Mouse (Mus musculus) right cerebral cortex, postnatal 4 days (tissue): ENCODE results near the gene Gpr183.

Experiments
- DNase-seq: peaks from one replicate; pipeline ENCODE4 v3.0.0-alpha.2; 2022

Gpr183 gene

DNA sequence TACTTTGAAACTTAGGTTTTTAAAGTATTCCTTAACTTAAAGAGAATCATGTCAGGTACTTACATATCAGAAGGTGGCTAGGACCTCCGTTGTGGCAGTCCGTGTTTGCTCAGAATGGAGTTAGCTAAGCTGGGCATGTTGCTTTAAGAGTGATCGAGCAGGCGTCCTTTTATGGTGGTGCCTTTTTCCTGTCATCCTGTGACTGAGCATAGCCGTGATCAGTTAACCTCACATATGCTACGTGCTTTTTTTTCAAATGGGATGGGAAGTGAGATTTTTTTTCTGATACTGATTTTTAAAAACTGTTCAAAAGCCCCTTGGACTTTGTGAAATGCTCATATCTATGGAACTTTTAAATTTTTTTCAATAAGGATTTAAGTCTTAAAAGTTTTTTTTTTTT is at the start of gene Gpr183:
TSS of gene Gpr183 (minus strand) at position 206 of the 400 bp plus-strand sequence.
- no peak for DNase-seq

DNA sequence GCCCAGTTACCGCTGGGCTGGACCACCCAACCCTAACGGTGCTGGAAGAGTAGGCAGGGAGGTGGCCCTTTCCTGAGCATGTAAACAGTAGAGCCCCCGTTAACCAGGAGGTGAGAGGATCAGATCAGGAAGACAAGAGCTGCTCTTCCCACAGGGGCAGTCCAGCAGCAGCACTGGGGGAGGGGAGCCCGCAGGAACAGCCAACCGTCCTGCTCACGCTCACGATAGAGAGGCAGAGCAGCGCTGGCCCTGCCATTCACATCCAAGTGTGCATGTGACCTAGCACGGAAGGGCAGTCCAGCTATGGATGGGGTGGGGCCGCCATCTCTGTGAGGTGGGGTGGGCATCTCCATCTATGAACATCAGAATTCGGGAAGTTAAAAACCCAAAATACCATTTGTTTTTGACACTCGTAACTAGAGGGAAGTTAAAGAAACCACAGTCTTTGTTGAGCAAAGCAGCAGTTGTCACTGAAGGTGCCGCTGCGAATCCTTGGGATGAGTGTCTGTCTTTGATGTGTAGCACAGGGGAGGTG is 48.5 kb upstream of the Gpr183 start:
- no peak for DNase-seq

DNA sequence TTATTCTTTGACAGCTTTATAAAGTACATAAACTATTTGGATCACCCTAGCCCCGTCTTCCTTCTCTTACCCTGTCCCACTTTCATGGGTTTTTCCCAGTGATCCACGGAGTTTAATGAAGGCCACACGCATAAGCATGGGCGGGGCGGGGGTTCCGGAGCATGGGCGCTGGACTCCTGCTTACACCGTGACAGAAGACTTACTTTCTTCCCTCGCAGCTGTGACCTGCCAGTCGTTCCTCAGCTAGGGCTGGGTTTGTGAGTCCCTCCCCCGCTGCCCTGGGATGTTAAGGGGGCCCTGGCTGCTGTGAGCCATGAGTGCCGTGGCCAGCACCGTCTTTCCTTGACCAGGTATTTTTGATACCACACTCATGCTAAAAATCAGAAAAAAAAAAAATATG is 47.8 kb upstream of the Gpr183 start:
- no peak for DNase-seq

DNA sequence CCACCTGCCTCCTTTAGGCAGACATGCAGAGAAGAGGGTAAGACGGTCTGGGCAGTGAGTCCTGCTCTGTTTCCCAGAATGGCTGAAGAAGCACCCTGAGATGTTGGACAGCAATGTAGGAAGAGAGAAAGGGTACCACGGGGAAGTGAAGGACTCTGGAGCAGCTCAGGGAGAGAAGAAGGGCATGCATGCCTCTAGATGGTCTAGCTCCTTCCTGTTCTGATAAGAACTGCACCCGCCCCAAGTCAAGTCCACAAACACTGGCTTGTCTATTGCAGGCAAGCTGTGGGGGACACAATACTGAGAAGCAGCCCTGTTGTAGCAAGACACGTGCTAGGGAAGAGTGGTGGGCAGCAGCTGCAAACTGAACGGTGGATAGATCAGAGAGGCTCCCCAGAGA is 47.2 kb upstream of the Gpr183 start:
- DNase-seq, result no peak

DNA sequence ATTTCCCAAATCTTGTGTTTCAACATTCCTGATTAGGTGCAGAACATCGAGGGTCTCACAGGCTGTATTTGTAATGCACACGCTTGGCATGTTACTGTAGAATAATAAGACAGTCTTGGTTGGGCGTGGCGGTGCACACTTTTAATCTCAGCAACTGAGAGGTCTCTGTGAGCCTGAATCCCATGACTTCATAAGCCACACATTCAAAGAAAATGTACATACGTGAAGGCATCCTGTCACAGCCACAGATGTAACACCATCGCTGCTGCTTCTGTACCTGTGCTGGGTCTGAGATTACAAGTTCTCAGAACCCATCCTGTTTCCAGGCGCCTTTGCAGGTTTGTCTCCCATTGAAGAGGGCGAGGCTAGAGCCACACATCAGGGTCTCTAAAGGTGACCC is 46.8 kb upstream of the Gpr183 start:
- DNase-seq, result no peak

DNA sequence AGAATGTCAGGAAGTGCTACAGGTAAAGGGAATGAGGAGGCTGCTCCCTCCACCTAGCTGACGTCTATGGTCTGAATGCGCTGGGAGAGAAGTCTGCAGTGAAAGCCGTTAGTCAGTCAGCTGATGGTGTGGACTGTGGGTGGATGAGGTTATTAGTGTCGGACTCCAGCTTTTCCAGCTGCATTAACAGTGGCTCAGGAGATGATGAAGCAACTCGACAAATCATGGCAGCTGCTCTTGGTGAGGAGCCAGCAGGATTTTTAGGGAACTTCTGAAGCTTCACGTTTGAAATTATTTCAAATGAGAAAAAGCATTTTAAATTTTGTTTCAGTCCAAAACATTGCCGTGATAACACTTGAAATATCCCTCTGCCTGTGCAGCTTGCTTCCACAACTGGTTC is 45.3 kb upstream of the Gpr183 start:
- no peak for DNase-seq

DNA sequence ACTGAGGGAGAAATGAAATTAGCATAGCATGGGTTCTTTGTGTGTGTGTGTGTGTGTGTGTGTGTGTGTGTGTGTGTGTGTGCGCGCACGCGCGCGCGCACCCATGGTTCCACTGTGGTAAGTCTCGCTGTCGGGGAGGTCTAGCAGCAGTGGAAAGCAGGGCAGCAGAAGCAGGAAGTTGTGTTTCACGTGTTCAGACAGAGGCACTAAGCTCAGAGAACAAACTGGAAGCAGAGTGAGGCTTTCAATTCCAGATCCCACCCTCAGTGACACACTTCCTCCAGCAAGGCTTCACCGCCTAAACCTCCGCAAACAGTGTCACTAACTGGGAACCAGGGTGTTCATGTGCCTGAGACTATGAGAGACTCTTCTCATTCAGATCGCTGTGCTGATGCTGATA is 44.5 kb upstream of the Gpr183 start:
- DNase-seq, result no peak

DNA sequence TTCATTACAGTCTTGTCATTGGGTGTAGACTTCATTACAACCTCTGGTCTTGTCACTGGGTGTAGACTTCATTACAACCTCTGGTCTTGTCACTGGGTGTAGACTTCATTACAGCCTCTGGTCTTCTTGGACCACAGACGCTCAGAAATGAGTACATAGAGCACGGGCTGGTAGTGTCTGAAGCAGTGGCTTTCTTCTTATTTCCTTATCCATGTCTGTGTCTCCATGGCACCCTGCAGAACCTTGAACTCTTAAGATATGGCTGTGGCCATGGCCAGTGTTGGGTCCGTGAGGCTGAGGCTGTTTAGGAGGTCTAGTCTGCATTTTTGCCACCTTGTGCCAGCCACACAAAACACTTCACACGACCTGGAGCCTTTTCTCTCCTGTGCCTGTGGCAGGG is 43.3 kb upstream of the Gpr183 start:
- DNase-seq, result no peak

DNA sequence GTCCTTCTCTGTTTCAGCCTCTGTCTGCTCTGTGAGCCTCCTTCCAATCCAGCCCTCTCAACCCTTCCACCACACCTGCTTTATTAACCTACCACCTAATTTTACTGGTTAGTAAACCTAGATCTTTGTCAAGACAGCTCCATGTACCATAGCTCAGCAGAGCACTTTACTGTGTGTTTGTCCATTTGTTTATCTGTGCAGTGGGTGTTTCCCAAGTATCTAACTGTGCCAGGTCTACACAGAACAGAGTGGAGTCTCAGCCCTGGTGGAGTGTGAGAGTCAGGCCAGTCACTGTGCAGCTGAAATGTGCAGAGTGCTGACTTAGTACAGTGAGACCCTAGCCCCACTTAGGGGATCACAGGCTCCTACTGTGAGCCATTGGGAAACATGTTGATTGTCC is 38.8 kb upstream of the Gpr183 start:
- no peak for DNase-seq

DNA sequence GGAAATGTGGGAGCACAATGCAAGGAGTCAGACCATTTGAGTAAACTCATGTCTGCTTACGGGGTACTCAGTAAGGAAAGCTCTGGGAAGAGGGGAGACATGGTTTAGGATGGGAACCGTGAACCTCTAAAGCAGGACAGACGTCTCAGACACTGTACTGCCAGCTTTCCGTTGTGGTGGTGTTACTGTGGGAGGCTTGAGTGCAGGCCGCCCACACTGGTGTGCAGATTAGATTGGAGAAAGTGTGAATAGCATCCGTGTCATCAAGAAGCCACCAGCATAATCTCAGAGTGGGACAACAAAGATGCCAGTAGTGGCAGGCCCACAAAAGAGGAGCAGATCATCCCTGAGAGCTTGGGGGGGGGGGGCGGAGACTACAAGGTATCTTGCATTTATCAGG is 37.2 kb upstream of the Gpr183 start:
- DNase-seq, result no peak

DNA sequence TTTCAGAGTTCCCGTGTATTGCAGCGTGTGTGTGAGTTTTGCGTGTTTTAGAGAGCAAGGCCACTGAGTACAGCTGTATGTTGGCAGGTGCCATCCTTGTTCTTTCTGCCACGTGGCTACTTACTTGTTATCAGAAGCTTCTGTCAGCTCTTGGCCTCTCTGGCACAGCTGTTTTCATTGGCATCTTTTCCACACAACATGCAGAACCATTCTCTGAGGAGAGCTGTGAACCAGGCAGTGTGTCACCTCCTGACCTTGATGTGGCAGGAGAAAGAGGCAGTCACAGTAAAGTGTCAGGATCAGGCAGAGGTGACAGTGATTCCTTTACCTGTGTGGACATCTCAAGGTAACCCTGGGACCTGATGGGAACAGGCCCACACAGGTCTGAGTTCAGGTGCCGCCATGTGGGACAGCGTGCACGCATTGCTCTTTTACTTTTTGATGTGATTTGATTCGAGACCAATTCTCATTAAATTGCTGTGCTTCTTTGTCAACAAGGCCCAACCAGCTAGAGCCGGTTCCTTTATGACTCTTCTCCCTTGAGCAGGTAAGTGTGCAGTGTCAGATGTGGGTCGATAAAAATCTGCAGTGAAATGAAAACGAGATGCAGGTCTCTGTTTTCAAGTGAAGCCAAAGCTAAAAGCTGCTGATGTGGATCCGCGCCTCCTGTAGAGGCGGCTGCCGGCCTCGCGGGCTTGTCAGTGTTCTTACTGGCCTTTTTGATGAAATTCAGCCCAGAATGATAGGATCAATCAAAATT is 35.5 kb upstream of the Gpr183 start:
- no peak for DNase-seq

DNA sequence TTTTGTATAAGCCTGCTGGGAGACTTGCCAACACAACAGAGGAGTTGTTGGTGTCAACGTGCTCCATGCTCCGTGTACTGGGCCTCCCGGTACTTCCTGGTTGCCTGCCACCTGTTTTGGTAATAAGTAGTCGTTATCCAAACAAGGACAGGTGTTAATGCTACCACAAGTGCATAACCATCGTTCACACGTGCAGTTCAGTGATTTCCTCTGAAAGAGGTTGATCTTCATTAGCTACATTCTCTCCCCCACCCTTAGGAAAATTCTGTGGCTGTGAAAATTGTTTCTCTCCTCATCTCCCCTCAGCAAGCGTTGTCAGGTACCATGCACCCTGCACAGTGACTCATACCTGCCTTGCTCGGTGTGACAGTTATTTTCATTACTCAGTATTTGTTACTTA is 34.5 kb upstream of the Gpr183 start:
- no peak for DNase-seq

DNA sequence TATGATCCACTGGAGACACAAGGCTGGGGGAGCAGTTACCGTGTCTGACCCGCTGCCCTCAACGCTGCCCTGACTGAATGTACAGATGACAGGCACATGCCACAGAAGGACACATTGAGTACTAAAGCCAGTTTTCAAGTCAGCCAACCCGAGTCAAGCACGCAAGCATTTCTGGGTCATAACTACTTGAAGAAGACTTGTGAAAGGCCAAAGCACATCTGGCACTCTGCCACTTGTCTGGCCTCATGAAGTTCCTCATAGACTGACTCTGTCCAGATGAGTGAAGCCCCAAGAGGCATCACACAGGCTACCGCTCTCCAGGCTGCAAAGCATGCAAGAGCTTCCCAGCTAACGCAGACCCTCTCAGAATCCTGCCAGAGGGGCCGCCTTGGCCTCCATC is 31.8 kb upstream of the Gpr183 start:
- no peak for DNase-seq

DNA sequence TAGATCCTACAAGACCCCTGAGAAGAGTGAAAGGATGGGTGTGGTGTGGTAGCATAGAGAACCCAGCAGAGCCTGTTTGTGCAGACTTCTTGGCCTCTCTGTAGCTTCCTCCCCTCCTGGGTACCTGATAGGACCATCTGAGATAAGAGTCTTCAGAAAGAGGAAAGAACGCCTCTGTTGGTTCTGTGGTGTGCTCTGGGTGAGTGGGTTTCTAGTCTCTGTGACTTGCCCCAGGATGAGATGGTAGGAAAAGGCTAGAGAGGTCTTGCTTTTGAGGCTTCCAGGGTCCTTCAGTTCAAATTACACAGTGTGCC is 30.5 kb upstream of the Gpr183 start:
- no peak for DNase-seq

DNA sequence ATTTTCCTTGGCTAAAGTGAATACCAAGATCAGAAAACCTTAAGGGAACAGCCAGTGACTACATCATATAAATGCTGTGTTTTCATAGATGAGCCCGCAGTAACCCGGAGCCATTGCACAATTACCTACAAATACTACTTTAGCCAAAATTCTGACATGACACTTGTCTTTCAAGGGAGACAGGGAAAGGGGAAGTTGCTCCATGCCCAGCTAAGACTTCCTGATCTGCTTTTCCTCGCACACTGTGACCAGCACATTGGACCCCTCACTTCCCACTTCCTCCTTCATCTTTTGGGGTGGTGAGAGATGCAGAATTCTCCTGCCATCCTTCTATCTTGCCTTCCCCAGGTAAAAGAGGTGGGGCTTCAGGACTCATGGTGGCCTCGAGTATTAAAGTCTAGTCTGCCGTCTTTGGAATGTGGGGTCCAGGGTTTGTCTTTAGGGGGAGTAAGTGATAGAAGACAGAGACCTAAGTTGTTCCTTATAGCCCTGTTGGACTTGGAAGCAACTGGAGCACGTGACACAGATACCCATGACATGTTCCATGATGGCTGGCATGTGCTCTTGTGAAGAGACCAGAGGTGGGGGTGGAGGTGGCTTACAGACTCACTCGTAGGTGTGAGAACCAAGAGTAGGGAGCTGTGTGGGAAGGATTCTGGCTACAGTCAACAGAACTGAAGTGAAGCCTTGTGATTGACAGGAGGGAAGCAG is 30.0 kb upstream of the Gpr183 start:
- DNase-seq, result no peak

DNA sequence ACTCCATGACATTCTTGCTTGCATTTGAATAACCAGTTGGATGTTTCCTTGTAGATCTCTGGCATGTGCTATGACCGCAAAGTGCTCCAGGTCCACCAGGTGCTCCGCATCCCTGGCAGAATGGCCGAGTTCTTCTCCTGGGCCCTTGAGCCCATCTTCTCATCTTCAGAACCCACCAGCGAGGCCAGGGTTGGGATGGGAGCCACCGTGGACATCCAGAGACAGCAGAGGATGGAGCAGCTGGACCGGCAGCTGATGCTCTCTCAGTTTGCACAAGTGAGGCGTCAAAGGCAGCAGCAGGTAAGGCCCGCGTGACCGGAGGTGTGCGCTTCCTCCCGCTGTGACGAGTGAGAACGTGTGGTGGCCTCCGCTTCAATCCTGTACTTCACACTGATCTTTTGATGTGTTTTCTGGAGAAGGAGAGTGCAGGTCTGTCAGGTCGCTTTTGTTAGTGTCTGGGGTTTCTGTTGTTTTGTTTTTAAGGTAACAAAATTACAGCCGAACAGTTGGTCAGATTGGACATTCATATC is 29.2 kb upstream of the Gpr183 start:
- no peak for DNase-seq

DNA sequence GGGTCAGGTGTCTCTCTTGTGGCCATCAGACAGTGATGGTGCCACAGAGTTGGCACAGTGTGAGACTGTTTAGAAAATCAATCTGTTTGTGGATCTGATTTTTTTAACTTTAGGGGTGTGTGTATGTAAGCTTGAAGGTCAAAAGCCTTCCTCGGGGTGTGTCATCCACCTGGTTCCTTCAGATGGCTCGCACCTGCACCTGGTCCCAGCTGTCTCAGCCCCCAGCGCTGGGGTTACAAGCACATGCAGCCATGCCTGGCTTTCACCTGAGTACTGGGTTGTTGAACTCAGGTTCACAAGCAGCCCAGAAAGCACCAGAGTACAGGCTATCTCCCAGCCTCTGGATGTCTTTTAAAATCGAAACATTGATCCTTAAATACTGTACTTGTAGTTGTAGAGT is 28.6 kb upstream of the Gpr183 start:
- DNase-seq, result no peak

DNA sequence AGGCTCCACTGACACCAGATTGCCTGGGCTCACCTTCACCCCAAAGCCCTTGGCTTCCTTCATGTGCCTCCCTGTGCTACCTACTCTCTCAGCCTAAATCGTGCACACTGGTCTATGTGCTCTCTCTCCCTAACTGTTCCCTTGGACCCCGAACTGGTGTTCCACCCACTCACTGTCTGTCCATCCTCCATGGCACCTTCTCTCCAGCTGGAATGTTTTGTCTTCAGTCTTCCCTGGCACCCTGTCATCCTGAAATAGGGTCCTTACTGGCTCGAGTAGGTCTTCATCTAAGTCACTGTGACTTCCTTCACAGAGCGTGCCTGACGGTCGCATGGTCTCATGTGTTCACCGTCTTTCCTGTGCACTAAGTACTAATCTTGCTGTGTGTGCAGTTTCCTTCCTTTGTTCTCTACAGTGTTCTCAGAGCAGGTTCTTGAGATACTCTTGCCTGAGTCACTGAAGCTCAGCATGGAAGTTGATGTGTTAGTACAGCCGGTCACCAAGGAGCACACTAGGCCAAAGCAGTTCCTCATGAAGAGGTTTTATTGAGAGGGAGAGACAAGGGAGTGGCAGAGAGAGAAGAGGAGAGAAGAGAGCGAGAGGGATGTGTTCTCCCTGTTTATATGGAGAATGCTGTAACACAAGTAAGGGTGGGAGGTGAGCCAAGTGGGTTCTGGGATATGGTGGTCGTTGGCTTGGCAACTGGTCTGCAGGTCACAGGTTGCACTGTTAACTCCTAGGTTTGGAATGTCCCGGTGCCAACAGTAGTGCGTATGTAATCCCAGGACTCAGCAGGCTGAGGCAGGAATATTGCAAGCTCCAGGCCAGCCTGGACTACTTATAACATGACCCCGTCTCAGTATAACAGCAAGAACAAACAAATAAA is 27.6 kb upstream of the Gpr183 start:
- no peak for DNase-seq

DNA sequence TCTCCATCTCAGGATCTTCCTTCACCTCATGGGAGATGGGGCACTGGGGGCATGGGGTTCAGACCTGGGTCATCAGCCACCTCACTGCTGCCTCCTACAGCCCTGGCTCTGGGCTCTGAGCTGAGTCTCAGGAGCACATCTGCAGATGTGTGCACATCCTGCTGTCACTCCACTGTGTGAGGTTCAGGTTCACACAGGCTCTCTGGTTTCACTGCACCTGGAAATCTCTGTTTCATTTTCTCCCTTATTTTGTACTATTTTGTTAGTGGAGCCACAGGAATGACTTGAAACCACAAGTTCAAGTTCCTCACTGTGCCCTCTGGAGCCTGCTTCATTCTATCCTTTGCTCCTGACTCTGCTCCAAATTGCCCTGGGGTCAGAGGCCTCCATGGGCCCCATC is 26.9 kb upstream of the Gpr183 start:
- DNase-seq, result no peak

DNA sequence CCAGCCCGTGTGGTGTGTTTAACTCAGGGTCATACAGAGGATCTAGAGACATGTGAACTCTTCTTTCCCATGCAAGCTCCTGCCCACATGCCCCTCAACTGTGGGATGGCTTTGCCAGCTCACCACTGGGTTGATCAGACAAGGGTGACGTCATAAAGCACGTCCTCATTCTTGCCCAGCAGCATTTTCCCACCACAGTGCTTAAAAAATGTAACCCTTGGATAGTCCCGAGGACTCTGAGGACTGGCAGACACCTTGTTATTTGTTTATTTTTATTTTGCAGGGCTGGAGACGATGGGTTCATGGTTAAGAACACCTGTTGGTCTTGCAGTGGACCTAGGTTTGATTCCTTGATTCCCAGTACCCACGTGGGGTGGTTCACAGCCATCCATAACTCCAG is 25.9 kb upstream of the Gpr183 start:
- DNase-seq, result no peak

DNA sequence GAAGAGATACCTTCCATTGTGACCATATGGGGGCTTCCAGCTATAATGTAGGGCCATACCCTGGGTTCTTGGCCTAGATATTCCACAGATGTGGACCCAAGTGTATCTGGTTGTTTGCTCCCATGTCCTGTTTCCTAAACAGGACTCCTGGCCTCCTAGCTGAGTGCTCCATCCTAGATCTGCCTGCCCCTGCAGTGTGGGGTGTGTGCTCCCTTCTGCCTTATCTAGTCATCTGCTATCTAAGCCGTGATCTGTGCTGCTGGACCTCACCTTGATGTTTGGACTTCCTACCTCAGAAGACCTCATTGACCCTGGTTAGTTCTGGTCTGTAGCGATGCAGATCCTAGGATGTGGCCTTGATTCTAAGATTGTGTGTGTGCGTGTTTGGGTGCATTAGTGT is 24.9 kb upstream of the Gpr183 start:
- no peak for DNase-seq

DNA sequence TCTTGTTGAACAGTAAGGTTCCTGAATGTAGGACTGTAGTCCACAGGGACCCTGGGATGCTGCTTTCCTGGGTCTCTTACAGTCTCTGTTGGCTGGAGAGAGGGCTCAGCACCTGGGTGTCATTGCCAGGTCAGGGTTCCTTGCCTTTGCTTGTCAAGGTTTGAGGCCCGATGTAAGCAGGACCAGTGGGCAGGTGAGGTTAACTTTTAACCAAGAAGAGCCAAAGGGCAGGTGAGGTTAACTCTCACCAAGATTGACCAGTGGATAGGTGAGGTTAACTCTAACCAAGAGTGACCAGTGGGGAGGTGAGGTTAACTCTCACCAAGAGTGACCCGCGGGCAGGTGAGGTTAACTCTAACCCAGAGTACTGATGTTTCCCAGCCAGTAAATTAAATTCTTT is 24.3 kb upstream of the Gpr183 start:
- DNase-seq, result no peak

DNA sequence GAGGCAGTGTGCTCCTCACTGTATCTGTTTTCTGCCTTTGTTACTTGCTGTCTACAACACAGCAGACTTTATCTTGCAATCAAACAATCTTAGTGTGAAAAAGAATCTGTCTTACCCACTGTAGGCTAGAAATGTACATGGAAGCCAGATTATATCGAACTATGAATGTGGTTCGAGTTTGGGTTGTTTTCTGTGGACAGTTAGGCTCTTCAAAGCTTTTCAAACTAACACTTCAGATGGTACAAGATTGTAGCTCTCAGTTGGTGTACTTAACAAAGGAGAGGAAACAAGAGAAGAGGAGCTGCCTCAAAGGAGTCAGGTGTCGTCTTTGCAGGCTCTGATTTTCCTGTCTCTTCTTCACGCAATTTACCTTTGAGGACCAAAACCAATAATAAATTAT is 22.7 kb upstream of the Gpr183 start:
- no peak for DNase-seq

DNA sequence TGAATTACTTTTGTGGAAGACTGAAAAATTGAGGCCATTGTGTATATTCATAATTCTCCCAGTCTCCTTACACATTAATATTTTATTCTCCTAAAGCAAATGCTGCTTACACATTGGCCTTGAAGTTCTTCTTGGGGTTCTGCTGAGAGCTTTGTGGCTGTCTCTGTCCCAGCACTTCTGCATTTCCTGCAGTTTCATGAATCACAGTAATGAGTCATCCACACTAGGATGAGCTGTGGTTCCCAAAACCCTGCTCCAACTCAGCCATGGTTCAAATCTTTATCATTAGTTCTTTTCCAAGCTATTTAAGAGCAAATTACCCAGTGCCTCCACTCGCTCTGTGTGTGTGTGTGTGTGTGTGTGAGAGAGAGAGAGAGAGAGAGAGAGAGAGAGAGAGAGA is 22.3 kb upstream of the Gpr183 start:
- DNase-seq, result no peak
